Mouse (Mus musculus): ENCODE measurements around the gene Ltn1.

Gene Ltn1

GRCm38 (mm10) chr16:87432033-87432814 is at the start of gene Ltn1:
Ltn1 (minus strand) TSS chr16:87432612.
- DNase-seq (ENCODE audit: low spot score) = peak; percentile 99

GRCm38 (mm10) chr16:87470579-87470978 is 38.2 kb upstream of the Ltn1 start:
- no peak for DNase-seq (ENCODE audit: low spot score)

- peak; percentile 19 for DNase-seq (ENCODE audit: low spot score)
These were observed 26.3 kb upstream of the Ltn1 start for GRCm38 (mm10) chr16:87458752-87459151.

- peak; percentile 34 for DNase-seq (ENCODE audit: low spot score)
These were observed 22.8 kb upstream of the Ltn1 start for GRCm38 (mm10) chr16:87455180-87455611.

- peak; percentile 83 for DNase-seq (ENCODE audit: low spot score)
These were observed 22.2 kb upstream of the Ltn1 start, which contains the start of gene Usp16 for GRCm38 (mm10) chr16:87454419-87455179. Usp16 (plus strand) TSS chr16:87454703.

- DNase-seq (ENCODE audit: low spot score) = no peak
These were observed 20.8 kb upstream of the Ltn1 start for GRCm38 (mm10) chr16:87453226-87453625.

GRCm38 (mm10) chr16:87445528-87445927 is 13.1 kb upstream of the Ltn1 start:
- no peak for DNase-seq (ENCODE audit: low spot score)

GRCm38 (mm10) chr16:87445110-87445509 is 12.7 kb upstream of the Ltn1 start:
- DNase-seq (ENCODE audit: low spot score) = no peak

GRCm38 (mm10) chr16:87444071-87444470 is 11.7 kb upstream of the Ltn1 start:
- no peak for DNase-seq (ENCODE audit: low spot score)

- no peak for DNase-seq (ENCODE audit: low spot score)
These were observed 10.8 kb upstream of the Ltn1 start for GRCm38 (mm10) chr16:87443245-87443644.

- no peak for DNase-seq (ENCODE audit: low spot score)
These were observed 9.9 kb upstream of the Ltn1 start for GRCm38 (mm10) chr16:87442291-87442690.

GRCm38 (mm10) chr16:87441089-87441488 is 8.7 kb upstream of the Ltn1 start:
- DNase-seq (ENCODE audit: low spot score) = peak; percentile 39

GRCm38 (mm10) chr16:87440184-87440686 is 7.8 kb upstream of the Ltn1 start, which contains the start of gene Rwdd2b:
Rwdd2b (minus strand) TSS chr16:87440573.
- peak; percentile 94 for DNase-seq (ENCODE audit: low spot score)

GRCm38 (mm10) chr16:87438697-87439096 is 6.3 kb upstream of the Ltn1 start:
- DNase-seq (ENCODE audit: low spot score) = no peak

- DNase-seq (ENCODE audit: low spot score) = no peak
These were observed 4.7 kb upstream of the Ltn1 start for GRCm38 (mm10) chr16:87437096-87437495.

- no peak for DNase-seq (ENCODE audit: low spot score)
These were observed 3.2 kb upstream of the Ltn1 start for GRCm38 (mm10) chr16:87435411-87436205.

- DNase-seq (ENCODE audit: low spot score) = no peak
These were observed 2.5 kb upstream of the Ltn1 start for GRCm38 (mm10) chr16:87434946-87435345.

GRCm38 (mm10) chr16:87434266-87434665 is 1.9 kb upstream of the Ltn1 start:
- DNase-seq (ENCODE audit: low spot score) = no peak

- DNase-seq (ENCODE audit: low spot score) = no peak
These were observed 4.9 kb downstream of the Ltn1 start for GRCm38 (mm10) chr16:87427516-87427915.

- no peak for DNase-seq (ENCODE audit: low spot score)
These were observed 11.8 kb downstream of the Ltn1 start for GRCm38 (mm10) chr16:87420662-87421061.

- peak; percentile 62 for DNase-seq (ENCODE audit: low spot score)
These were observed 27.4 kb downstream of the Ltn1 start for GRCm38 (mm10) chr16:87405001-87405400.
